Mouse (Mus musculus) right cerebral cortex, postnatal 10 days (tissue): ENCODE data around the gene Wdr90.

Experiments
- DNase-seq, 2 experiments: peaks; one replicate each; pipeline ENCODE4 v3.0.0; 2021; ENCODE audit warnings: low spot score in 2 of 2

Gene Wdr90

GRCm38 (mm10) chr17:25844396-25844901 lies 16.9 kb downstream of the Wdr90 start, which contains the start of gene Rhot2:
TSS of gene Rhot2 (minus strand) at chr17:25844851.
- peak; percentile 97 to 98 for DNase-seq

DNA sequence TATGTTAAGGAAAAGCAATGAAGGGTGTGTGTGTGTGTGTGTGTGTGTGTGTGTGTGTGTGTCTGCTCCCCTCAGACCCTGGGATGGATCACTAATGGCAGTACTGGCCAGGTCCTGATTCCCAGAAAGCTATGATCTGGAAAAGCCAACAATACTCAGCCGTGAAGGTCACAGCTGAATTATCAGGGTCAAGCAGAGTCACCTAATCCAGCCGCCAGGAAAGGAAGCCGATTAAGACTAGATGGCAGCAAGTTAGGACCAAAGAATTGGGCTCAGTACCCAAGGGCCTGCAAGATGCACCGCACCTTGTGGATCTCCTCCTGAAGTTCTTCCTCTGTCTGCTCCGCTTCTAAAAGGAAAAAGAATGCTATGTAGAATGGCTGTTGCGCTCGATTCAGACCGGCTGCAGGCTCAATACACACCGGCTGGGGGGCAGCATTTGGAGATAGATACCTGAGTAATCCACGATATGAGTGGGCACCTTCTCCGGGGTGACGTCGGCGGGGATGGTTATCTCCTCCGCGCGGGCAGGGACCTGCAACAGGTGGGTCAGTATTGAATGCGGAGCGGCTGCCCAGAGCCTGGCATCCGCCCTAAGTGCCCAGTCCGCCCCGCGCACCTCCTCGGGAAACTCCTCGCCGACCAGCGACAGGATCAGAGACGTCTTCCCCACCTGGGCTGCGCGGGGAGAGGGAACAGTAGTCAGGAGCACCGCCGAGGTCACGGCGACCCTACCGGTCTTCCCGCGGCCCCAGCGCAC lies 17.5 kb downstream of the Wdr90 start:
- no peak for DNase-seq

- no peak for DNase-seq
These were observed 18.2 kb downstream of the Wdr90 start for GRCm38 (mm10) chr17:25843122-25843521.

DNA sequence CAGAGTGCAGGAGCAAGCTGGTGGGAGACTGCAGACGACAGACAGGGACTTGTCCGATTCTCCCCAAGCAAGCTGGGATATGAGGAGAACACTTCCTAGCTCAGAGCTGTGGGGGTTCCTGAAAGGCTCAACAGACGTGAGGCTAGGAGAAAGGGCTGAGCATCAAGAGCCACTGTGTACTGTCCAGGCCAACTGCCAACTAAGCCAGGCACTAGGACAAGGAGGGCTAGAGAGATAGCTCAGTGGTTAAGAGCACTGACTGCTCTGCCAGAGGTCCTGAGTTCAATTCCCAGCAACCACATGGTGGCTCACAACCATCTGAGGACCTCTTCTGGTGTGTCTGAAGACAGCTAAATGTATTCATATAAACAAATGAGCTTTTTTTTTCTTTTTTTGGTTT lies 18.8 kb downstream of the Wdr90 start:
- DNase-seq = no peak

DNA sequence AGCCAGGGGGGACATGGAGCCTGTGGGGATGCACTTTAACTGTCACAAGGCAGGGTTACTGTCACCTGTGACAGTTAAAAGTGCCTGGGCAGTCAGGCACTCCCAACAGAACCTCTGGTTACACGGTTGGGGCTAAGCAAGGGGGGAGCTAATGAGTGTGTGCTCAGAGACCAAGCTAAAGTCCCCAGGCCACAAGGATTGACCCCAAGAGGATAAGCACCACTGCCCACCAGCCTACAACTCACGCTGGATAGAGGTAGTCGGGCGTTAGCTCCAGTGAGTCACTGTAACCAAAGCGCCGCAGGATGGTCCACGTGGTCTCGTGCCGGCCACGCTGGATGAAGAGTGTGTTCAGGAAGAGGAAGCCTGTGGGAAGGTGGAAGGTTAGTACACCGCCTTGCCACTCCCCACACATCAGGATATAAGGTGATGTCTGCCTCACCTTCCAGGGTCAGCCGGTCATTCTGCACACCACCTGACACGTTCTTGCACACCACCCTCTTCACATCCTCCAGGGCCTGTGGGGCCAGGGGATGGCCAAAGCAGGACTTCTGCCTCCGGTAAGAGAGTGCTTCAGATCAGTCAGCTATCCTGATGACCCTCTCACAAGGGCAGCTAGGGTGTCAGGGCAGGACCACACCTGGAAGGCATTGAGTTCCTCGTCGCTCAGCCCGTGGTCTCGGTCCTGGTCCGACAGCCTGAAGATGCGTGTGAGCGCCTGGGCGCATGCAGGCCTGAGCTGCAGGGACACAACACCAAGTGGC lies 20.0 kb downstream of the Wdr90 start, which contains the start of gene Gm20683:
Gene Gm20683, minus strand, starts transcription at position 647 of the 764 bp plus-strand sequence.
- peak in 1 of 2 experiments; percentile 38 for DNase-seq

- DNase-seq = no peak
These were observed 20.8 kb downstream of the Wdr90 start for GRCm38 (mm10) chr17:25840519-25840918.

- no peak for DNase-seq
These were observed 21.7 kb downstream of the Wdr90 start for GRCm38 (mm10) chr17:25839455-25840235.

- no peak for DNase-seq
These were observed 22.4 kb downstream of the Wdr90 start for GRCm38 (mm10) chr17:25838904-25839303.

DNA sequence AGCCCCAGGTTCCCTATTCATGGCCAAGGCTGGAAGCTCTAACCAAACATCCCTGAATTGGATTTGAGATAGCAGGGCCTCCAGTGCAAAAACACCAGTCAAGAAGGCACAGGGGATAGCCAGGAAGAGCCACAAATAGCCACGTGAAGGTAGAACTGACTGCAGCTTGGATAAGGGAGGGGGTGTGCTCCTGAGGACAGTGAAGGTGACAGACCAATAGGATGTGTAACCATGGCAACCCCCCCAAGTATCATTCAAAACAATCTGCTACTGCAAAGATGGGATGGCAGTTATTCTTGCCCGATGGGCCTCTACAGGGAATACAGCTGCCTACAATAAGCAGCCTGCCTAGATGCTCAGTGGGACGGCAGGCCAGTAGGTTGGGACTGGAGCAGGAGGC lies 23.8 kb downstream of the Wdr90 start:
- peak in 1 of 2 experiments; percentile 59 for DNase-seq

DNA sequence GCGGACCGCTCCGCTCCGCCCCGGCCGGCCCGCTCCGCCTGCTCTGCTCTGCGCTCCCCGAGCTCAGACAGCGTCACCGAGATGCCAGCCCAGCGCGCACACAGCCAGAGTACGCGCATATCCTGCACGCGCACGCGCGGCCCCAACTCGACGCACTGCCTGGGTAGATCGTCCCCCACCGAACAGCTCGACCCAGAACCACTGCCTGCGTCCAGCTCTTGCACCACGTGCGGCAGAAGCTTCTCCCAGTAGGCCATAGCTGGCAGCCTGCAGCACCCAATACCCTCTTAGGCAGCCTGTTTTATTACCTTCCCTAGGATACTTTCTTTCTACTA lies 24.3 kb downstream of the Wdr90 start, which contains the start of gene Rhbdl1:
Gene Rhbdl1, minus strand, starts transcription at position 220 of the 335 bp plus-strand sequence.
- DNase-seq = peak; percentile 94

- peak in 1 of 2 experiments; percentile 63 for DNase-seq
These were observed 24.8 kb downstream of the Wdr90 start for GRCm38 (mm10) chr17:25836397-25837075.

DNA sequence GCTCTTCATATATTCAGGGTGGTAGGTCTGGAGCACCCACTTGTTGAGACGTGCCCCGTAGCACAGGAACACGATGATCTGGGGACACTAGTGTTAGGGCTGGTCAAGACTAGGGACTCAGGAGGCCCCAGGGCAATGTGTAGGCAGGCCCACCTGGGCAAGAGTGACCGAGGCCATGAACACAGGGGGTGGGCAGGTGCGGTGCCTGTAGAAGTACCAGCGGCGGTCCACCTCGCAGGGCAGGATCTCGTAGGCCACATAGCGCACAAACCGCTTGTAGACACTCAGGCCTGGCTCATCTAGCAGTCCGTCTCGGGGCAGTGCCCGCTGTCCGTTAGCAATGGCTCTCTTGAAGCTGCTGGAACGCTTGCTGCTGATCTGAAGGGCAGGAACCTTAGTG lies 25.5 kb downstream of the Wdr90 start:
- DNase-seq = peak in 1 of 2 experiments; percentile 65

- peak in 1 of 2 experiments; percentile 53 for DNase-seq
These were observed 26.0 kb downstream of the Wdr90 start for GRCm38 (mm10) chr17:25835301-25835700.

DNA sequence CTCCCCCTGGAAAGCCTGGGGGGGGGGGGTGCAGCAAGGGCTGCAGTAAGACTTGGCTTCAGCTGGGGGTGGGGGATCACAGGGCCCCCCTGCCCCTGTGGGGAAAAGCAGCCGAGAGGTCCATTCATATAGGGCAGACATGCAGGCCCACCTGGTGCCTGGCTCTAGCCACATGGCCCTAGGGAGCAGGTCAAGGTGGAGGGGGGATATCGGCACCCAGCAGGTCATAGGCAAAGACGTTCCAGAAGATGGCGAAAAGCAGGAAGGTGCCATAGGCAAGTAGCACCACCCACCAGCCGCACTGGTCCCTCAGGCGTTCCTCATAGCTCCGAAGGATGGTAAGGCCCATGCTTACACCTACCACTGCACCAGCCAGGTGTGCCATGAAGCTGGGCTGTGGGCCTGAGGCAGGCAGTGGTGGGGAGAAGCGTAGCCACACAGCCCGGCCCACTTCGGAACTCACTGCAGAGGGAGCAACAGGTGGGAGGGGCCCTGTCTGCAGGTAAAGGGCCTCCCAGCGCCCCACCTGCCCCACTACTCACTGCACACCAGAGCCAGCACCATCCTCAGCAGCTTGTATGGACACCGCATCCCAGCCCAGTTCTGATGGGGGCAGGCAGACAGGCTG lies 26.6 kb downstream of the Wdr90 start:
- DNase-seq = peak in 1 of 2 experiments; percentile 61

DNA sequence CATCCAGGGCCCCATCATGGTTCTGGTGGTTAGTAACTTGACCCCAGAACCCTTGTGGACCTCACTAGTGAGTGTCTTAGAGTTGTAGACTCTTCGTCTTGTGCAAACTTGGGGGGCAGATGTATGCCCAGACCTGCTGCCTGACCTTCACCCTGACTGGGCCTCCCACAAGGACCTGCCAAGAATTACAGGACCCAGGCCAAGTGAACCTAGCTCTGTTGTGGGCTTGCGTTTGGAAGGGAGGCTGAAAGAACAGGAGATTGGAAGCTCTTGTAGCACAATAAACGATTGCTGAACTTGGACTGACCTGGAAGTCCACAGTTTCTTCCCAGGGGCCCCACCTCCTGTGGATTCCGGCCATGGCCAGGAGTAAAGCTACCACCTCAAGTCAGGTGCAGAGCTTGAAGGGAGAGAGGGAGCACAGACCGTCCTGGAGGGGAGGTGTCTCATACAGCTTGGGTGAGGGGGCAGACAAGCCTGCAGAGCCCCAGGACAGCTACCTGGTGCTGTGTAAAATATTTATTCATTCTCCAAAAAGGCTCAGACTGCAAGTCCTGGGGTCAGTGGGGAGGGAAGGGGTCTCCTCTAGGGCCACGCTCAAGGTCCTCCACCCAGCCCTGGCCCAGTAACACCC lies 27.2 kb downstream of the Wdr90 start:
- no peak for DNase-seq

GRCm38 (mm10) chr17:25833291-25833663 lies 28.0 kb downstream of the Wdr90 start, which contains the start of gene Stub1:
TSS of gene Stub1 (minus strand) at chr17:25833404.
- peak; percentile 90 to 94 for DNase-seq

GRCm38 (mm10) chr17:25832436-25833290 lies 28.6 kb downstream of the Wdr90 start:
- DNase-seq = peak; percentile 99

GRCm38 (mm10) chr17:25831451-25832281 lies 29.6 kb downstream of the Wdr90 start:
- DNase-seq = peak in 1 of 2 experiments; percentile 72
